Comparison of ENCODE assay signal across 8 mouse cellular contexts in genomic region chr12:85629661-85630481, GRCm38 (mm10). TPM values are rescaled to one million over a fixed set of nuclear protein-coding genes. Genes with fewer than 3 reads are reported as not detected.
DNase-seq lines count a peak whose midpoint lies in the region; ATAC-seq lines count a peak whose summit lies in the region.

No protein-coding gene starts in this region.

- H3K9me3 ChIP-seq in kidney, embryonic 14.5 days (ENCODE audit: control insufficient read depth, low read length): no peaks in the 10 kb centered on the region

- H3K27ac ChIP-seq in kidney, embryonic 14.5 days (ENCODE audit: low read depth, low read length): no peak overlapping the region

- H3K4me3 ChIP-seq in kidney, embryonic 14.5 days (ENCODE audit: low read length): no peak overlapping the region

- H3K4me1 ChIP-seq in kidney, embryonic 14.5 days (ENCODE audit: control insufficient read depth, insufficient read depth, low read length): peaks cover 7% of the 10 kb centered on the region; the same call in 1 of the 2 replicates

- H3K4me2 ChIP-seq in kidney, embryonic 14.5 days (replicated peaks; ENCODE audit: low read depth, low read length): no peak overlapping the region

- 0 out of 2 replicates have a peak overlapping the region, but pooled peaks have one; percentile 1 for H3K9ac ChIP-seq in kidney, embryonic 14.5 days (ENCODE audit: low read depth, low read length)

- no peaks in the 10 kb centered on the region for H3K36me3 ChIP-seq in kidney, embryonic 14.5 days (ENCODE audit: control insufficient read depth, insufficient read depth, low read length)

- ATAC-seq in kidney, embryonic 14.5 days (ENCODE audit: low FRiP score, low TSS enrichment): no peak
- ATAC-seq in neutrophil, adult 5-6 weeks (ENCODE audit: extremely low read depth, insufficient number of reproducible peaks, low FRiP score, poor library complexity, severe bottlenecking): peak; percentile 49

- 56% methylated on average over 21 of the region's 21 CpGs for WGBS in kidney, embryonic 14.5 days

- DNase-seq in spleen, postnatal 4 days (ENCODE audit: low spot score in 2 of 2): peak; percentile 22 to 67
- DNase-seq in spleen, postnatal 14 days (ENCODE audit: low spot score in 2 of 2): no peak
- peak; percentile 36 for DNase-seq in gastrocnemius, postnatal 10 days
- no peak for DNase-seq in right cerebral cortex, adult 18-20 months
- no peak for DNase-seq in embryo, embryonic 10.5 days (ENCODE audit: low spot score)
- no peak for DNase-seq in layer of hippocampus, adult 9-11 months

- H3K27me3 ChIP-seq in kidney, embryonic 14.5 days (ENCODE audit: control insufficient read depth, insufficient read depth, low read length): no peaks in the 10 kb centered on the region

RNA-seq across cellular contexts. Expression of gene Jdp2, which starts 31.0 kb away (rescaled TPM):
- 10 to 100 TPM; 15.2 to 17.1 TPM for total RNA-seq in gastrocnemius, postnatal 10 days (2021)
- 0.49 and 0.66 TPM in 2 replicates for polyA plus RNA-seq in kidney, embryonic 14.5 days (2014; fragmentation: Nextera tagmentation; extraction: Ambion mirVana)
- 63.4 and 67.7 TPM in 2 replicates for total RNA-seq in neutrophil, adult 5-6 weeks (2017)

RNA-seq across cellular contexts. Expression of gene Batf, which starts 56.6 kb away (rescaled TPM):
- total RNA-seq in gastrocnemius, postnatal 10 days (2021): 1 to 10 TPM in 1 of 2 experiments, under 1 TPM in 1; 0.33 to 1.3 TPM
- polyA plus RNA-seq in kidney, embryonic 14.5 days (2014; fragmentation: Nextera tagmentation; extraction: Ambion mirVana): 2.7 and 2.9 TPM in 2 replicates
- 48.5 and 55.7 TPM in 2 replicates for total RNA-seq in neutrophil, adult 5-6 weeks (2017)

Comparison
In these comparisons a context has a peak if more than half of its experiments do, and no peak if none do; other contexts are left out.
1. DNase-seq: peak in spleen, postnatal 4 days (2 of 2) and gastrocnemius, postnatal 10 days (single experiment); none in spleen, postnatal 14 days (0 of 2), right cerebral cortex, adult 18-20 months (single experiment), embryo, embryonic 10.5 days (single experiment) and layer of hippocampus, adult 9-11 months (single experiment).
2. RNA of gene Batf, which starts 56.6 kb away (total RNA-seq): 48.5 to 55.7 TPM in neutrophil, adult 5-6 weeks; 0.33 to 1.3 TPM in gastrocnemius, postnatal 10 days; every median in the first group is over 10 times any median in the second.